Mouse (Mus musculus) mature B cell (primary cell): ENCODE results near the gene Cdhr5.

Source experiments
- in situ Hi-C: fragments of 300-500 bp; cut with MboI; formaldehyde crosslinking; loops from 2 replicates; pipeline ENCODE4 v1.14.3; 2019

Gene Cdhr5

DNA sequence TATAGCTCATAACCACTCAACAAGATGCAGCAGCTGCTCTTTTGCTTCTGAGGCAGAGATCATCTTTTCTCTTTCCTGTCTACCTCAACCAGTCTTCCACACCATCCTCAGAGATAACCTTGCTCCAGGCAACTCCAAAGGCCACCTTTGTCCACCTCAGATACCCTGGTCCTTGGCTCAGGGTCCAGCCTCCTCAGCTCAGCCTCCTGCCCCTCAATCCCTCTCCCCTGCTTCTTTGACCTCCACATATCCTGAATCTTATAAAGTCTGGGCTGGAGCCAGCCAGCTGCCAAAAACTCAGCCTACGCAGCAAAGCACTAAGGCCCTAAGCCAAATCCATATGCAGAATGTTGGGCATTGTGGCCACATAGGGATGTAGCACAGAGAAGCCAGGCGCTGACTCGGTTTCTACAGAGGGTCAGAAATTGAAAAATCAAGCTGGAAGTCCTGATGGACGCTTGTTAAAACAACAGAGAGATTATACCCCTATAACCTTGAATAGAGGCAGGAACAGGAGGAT lies 53.8 kb downstream of the Cdhr5 start:
- in situ Hi-C loops: no loop called here

DNA sequence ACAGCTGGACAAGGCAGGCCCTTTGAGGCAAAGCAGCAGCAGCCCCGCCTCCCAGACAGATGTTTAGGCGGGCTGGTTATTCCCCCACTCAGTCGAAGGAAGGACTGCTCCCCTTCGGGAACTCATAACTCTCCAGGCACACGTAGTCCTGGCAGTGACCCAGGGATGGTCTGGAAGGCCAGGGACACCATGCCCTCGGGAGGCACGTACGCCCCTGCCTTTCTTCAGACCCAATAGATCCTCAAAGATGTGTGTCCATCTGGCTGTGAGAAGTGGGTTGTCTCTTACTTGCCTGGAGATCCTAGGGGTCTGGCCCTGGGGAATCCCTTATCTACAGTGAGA lies 54.5 kb downstream of the Cdhr5 start:
- in situ Hi-C loops: no loop called here

- in situ Hi-C loops: no loop called here
Observed at GRCm38 (mm10) chr7:141221249-141222125, 55.1 kb downstream of the Cdhr5 start.

GRCm38 (mm10) chr7:141220377-141220776 lies 56.2 kb downstream of the Cdhr5 start:
- in situ Hi-C loops: no loop called here

- in situ Hi-C loops: no loop called here
Observed at GRCm38 (mm10) chr7:141219558-141220099, 57.0 kb downstream of the Cdhr5 start.
